Mouse (Mus musculus): ENCODE measurements around the gene Baat. TPM values are rescaled to one million over a fixed set of nuclear protein-coding genes. Genes with fewer than 3 reads are reported as not detected.

Gene Baat
- polyA plus RNA-seq, 1 experiment from 2014 or later: not detected

DNA sequence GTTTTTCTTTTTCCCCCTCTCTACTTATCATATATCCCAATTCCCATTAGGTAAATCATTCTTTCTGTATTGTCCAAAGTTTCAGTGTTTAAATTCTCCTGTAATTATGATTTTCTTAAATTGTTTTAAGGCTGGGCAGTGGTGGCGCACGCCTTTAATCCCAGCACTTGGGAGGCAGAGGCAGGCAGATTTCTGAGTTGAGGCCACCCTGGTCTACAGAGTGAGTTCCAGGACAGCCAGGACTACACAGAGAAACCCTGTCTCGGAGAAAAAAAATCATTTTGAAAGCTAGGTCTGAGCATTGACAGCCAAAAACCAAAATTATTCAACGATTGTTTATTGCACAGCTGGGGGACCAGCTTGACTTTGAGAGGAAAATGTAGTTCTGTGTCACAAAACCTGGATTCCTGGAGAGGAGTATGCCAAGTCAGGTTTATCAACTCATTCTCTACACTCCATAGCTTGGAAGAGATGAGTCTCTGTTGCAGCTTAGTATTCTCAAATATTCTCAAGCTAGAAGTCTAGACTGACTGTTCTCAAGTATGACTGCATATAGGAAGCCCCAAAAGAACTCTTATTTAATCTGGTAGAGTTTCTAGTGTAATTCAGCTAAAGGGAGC is 29.4 kb upstream of the Baat start:
- H3K9me3 ChIP-seq (ENCODE audit: control insufficient read depth, low read length): peaks cover 6% of the 10 kb centered on the region; the same call in 1 of the 2 replicates
- ATAC-seq (ENCODE audit: low read depth): no peak
- no peak for DNase-seq (ENCODE audit: low spot score)
- no peaks in the 10 kb centered on the region for H3K27me3 ChIP-seq (replicated peaks; ENCODE audit: control insufficient read depth, insufficient read depth, low read length)
- H3K4me2 ChIP-seq (ENCODE audit: low read depth, low read length): no peak overlapping the region
- no peak overlapping the region for H3K27ac ChIP-seq (replicated peaks; ENCODE audit: low read depth, low read length)
- H3K9ac ChIP-seq (ENCODE audit: low read depth, low read length): no peak overlapping the region
- WGBS: 95% methylated on average over 4 of the region's 4 CpGs
- H3K36me3 ChIP-seq (ENCODE audit: control insufficient read depth, insufficient read depth, low read length): peaks cover 18% of the 10 kb centered on the region
- no peaks in the 10 kb centered on the region for H3K4me1 ChIP-seq (ENCODE audit: control insufficient read depth, insufficient read depth, low read length)
- no peak overlapping the region for H3K4me3 ChIP-seq (ENCODE audit: low read depth, low read length)

DNA sequence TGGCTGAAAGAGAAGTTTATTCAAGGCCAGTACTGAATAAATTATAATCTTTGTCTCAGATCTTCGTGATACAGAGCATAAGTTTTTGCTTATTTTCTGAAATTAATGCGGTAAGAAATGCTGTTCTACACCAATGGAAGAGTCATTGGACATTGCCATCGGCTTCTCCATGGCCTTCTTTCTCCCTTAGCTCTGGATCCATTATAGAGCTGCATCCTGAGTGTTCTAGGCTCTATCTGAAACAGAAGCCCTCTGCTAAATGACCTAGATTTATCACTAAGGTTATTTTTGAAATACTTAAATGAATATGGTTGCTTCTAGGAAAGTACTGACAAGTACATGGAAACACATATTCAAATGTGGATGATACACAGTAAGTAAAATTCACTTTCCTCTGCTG is 28.7 kb upstream of the Baat start:
- no peak for DNase-seq (ENCODE audit: low spot score)
- H3K27me3 ChIP-seq (replicated peaks; ENCODE audit: control insufficient read depth, insufficient read depth, low read length): no peaks in the 10 kb centered on the region
- H3K4me3 ChIP-seq (ENCODE audit: low read depth, low read length): no peak overlapping the region
- peaks cover 13% of the 10 kb centered on the region for H3K9me3 ChIP-seq (ENCODE audit: control insufficient read depth, low read length)
- H3K36me3 ChIP-seq (ENCODE audit: control insufficient read depth, insufficient read depth, low read length): peaks cover 25% of the 10 kb centered on the region
- no peaks in the 10 kb centered on the region for H3K4me1 ChIP-seq (ENCODE audit: control insufficient read depth, insufficient read depth, low read length)
- 88% methylated on average over 3 of the region's 3 CpGs for WGBS
- H3K27ac ChIP-seq (replicated peaks; ENCODE audit: low read depth, low read length): no peak overlapping the region
- no peak for ATAC-seq (ENCODE audit: low read depth)
- H3K9ac ChIP-seq (ENCODE audit: low read depth, low read length): no peak overlapping the region
- no peak overlapping the region for H3K4me2 ChIP-seq (ENCODE audit: low read depth, low read length)

DNA sequence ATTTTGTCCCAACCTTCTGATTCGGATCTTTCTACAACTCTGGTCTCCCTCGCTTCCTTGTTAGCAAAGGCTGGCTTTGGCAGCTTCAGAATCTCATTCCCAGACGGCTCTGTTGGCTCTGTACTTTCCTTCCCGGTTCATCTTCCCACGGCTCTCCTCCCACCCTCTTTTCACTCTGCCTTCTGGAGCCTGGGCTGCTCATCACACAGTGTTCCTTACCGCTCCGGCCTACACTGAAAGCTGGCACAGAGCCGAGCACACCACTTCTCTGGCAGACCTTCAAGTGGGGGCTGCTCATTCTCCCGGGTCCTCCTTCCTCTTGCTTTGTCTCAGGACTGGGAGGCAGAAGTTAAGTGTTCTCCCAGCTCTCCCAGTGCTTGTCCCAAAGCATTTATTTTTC is 16.2 kb upstream of the Baat start:
- Histone ChIP-seq H3K4me3 (ENCODE audit: low read depth, low read length) (peak overlapping the region; percentile 60; the same call in 1 of the 2 replicates), H3K27ac (replicated peaks; ENCODE audit: low read depth, low read length) (no peak overlapping the region), H3K36me3 (ENCODE audit: control insufficient read depth, insufficient read depth, low read length) (peaks cover 34% of the 10 kb centered on the region), H3K9ac (ENCODE audit: low read depth, low read length) (no peak overlapping the region), H3K4me2 (ENCODE audit: low read depth, low read length) (peak overlapping the region; percentile 58; the same call in 1 of the 2 replicates), H3K4me1 (ENCODE audit: control insufficient read depth, insufficient read depth, low read length) (peaks cover 12% of the 10 kb centered on the region), H3K27me3 (replicated peaks; ENCODE audit: control insufficient read depth, insufficient read depth, low read length) (no peaks in the 10 kb centered on the region), H3K9me3 (ENCODE audit: control insufficient read depth, low read length) (no peaks in the 10 kb centered on the region)
- 83% methylated on average over 9 of the region's 9 CpGs for WGBS
- peak; percentile 8 for DNase-seq (ENCODE audit: low spot score)
- no peak for ATAC-seq (ENCODE audit: low read depth)

DNA sequence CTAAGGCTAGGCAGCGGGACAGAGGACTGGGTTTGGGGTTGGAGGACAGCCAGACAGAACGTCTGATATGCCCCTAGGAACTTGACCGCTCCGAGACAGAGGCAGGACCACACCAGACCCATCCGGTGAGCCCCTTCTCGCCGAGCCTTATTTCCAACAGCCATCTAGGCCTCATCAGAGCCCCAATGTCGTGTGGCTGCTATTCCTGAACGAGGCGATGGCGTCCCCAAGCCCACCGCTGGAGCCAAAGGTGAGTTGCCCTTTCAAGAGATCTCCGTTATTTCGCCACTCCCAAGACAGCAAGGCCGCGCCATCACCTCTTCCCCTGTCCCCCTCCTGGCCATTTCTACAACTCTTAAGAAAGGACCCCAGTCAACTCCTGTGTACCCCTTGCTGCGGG is 15.0 kb upstream of the Baat start:
- no peak for DNase-seq (ENCODE audit: low spot score)
- peak; percentile 54; the same call in 1 of the 2 replicates for ATAC-seq (ENCODE audit: low read depth)
- H3K27ac ChIP-seq (replicated peaks; ENCODE audit: low read depth, low read length): peak overlapping the region; percentile 36

DNA sequence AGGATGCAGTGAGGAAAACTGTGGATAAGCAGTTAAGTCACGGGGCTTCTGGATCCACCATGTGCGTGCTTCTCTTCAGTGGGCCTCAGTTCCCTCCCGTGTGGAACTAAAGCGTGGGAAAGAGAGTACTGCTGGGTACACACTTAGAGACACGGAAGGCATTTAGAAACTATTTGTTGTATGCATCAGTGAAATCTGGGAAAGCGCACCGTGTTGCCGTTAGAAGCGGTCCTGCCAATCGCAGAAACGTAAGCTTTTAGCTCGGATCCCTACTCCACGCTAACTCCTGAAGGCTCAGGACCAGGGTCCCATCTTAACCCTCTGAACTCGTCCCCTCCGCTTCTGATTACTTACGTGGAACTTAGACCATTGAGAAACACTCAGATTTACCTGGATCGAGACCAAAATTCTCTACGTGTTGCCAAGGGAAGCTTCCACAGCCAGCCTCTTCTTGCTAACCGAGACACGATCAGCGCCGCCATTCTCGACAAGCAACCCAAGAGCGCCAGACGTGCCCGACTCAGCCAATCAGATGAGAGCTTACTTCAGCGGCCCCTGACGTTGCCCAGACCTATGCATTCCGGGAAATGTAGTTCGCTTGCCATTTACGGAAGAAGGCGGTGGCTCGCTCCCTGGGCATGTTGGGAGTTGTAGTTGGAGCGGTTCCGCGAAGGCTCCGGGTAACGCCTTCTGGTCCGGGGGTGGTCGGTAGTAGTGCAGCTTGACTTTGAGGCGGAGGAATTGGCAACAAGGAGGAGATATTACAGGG is 14.4 kb upstream of the Baat start, which contains the start of the genes Mrpl50 and Zfp189:
Gene Mrpl50 (minus strand): TSS at position 522 of the 769 bp plus-strand sequence.
Gene Zfp189 (plus strand): TSS at position 605 of the 769 bp plus-strand sequence.
- Histone ChIP-seq H3K9ac (ENCODE audit: low read depth, low read length) (peak within 1 kb of the TSS; percentile 72), H3K36me3 (ENCODE audit: control insufficient read depth, insufficient read depth, low read length) (peaks cover 25% of the 10 kb centered on the region; the same call in 1 of the 2 replicates), H3K4me2 (ENCODE audit: low read depth, low read length) (peak within 1 kb of the TSS; percentile 73), H3K27me3 (replicated peaks; ENCODE audit: control insufficient read depth, insufficient read depth, low read length) (no peaks in the 10 kb centered on the region), H3K4me3 (ENCODE audit: low read depth, low read length) (peak within 1 kb of the TSS; percentile 60), H3K9me3 (ENCODE audit: control insufficient read depth, low read length) (no peaks in the 10 kb centered on the region), H3K27ac (replicated peaks; ENCODE audit: low read depth, low read length) (peak within 1 kb of the TSS; percentile 65), H3K4me1 (ENCODE audit: control insufficient read depth, insufficient read depth, low read length) (peaks cover 12% of the 10 kb centered on the region)
- WGBS: 0% methylated on average over 41 of the region's 41 CpGs
- DNase-seq (ENCODE audit: low spot score): peak; percentile 99
- peak; percentile 100 for ATAC-seq (ENCODE audit: low read depth)

More for the DNA sequence above, 15.0 kb upstream of the Baat start:
- WGBS: 1% methylated on average over 12 of the region's 17 CpGs
- Histone ChIP-seq H3K36me3 (ENCODE audit: control insufficient read depth, insufficient read depth, low read length) (peaks cover 30% of the 10 kb centered on the region), H3K4me1 (ENCODE audit: control insufficient read depth, insufficient read depth, low read length) (peaks cover 12% of the 10 kb centered on the region), H3K9ac (ENCODE audit: low read depth, low read length) (peak overlapping the region; percentile 72), H3K9me3 (ENCODE audit: control insufficient read depth, low read length) (no peaks in the 10 kb centered on the region), H3K4me3 (ENCODE audit: low read depth, low read length) (peak overlapping the region; percentile 60), H3K4me2 (ENCODE audit: low read depth, low read length) (peak overlapping the region; percentile 58), H3K27me3 (replicated peaks; ENCODE audit: control insufficient read depth, insufficient read depth, low read length) (no peaks in the 10 kb centered on the region)

DNA sequence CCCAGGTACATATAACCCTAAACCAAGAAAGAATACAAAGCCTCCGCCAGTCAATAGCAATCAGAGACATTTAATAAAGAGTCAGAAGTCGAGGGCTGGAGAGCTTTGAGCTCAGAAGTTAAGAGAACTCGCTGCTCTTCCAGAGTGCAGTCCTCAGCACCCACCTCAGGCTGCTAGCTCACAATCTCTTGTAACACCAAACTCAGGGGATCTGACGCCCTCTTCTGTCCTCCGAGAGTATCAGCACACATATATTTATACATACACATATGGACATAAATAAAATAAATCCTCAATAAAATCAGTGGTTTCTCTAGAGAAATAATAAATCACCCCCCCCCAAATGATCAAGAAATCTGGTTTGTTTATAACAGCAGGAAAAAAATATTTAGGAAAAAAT is 13.1 kb upstream of the Baat start:
- H3K4me2 ChIP-seq (ENCODE audit: low read depth, low read length): peak overlapping the region; percentile 73
- DNase-seq (ENCODE audit: low spot score) (no peak), ATAC-seq (ENCODE audit: low read depth) (no peak)
- no peaks in the 10 kb centered on the region for H3K27me3 ChIP-seq (replicated peaks; ENCODE audit: control insufficient read depth, insufficient read depth, low read length)
- no peaks in the 10 kb centered on the region for H3K9me3 ChIP-seq (ENCODE audit: control insufficient read depth, low read length)
- whole genome bisulfite sequencing: 72% methylated on average over 5 of the region's 5 CpGs
- H3K4me3 ChIP-seq (ENCODE audit: low read depth, low read length): peak overlapping the region; percentile 60
- no peak overlapping the region for H3K9ac ChIP-seq (ENCODE audit: low read depth, low read length)
- H3K27ac ChIP-seq (replicated peaks; ENCODE audit: low read depth, low read length): no peak overlapping the region
- peaks cover 14% of the 10 kb centered on the region; the same call in 1 of the 2 replicates for H3K36me3 ChIP-seq (ENCODE audit: control insufficient read depth, insufficient read depth, low read length)
- peaks cover 12% of the 10 kb centered on the region for H3K4me1 ChIP-seq (ENCODE audit: control insufficient read depth, insufficient read depth, low read length)

DNA sequence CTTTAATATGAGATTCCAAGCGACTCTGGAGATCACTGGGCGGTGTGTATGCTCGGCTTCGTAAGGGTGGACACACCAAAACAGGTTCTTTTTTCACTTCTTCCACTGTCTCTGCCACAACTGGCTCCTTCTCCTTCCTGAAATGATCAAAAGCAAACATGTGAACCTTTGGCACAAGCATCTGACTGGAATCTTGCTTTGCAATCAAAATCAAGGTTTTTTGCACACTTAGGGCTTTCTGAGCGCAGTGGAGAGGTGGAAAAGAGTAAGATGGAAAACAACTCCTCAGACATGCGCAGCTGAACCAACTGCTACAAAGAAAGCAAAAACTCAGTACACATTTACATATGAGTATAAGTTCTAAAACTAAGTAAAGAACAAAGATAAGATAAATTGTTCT is 8.1 kb upstream of the Baat start:
- DNase-seq (ENCODE audit: low spot score) (no peak), ATAC-seq (ENCODE audit: low read depth) (no peak)
- H3K27ac ChIP-seq (replicated peaks; ENCODE audit: low read depth, low read length): no peak overlapping the region

DNA sequence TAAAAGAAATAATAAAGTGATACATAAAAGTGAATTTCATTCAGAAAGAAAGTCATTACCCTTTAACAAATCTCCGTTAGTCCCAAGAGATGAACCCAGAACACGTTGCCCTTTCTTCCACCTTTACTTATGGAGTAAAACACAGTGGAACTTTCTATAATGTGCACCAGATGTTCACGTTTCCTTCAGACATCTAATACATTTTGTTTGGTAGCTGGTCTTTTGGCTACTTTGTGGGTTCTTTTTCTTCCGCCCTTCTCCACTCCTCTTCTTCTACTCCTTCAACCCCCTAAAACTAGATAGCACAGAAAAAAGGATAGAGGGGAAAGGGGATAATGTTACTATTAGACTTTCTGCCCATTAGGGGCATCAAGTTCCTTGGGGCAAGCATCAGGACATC is 6.3 kb upstream of the Baat start:
- DNase-seq (ENCODE audit: low spot score): no peak
- Histone ChIP-seq H3K4me1 (ENCODE audit: control insufficient read depth, insufficient read depth, low read length) (no peaks in the 10 kb centered on the region), H3K4me3 (ENCODE audit: low read depth, low read length) (no peak overlapping the region), H3K9me3 (ENCODE audit: control insufficient read depth, low read length) (no peaks in the 10 kb centered on the region), H3K9ac (ENCODE audit: low read depth, low read length) (no peak overlapping the region), H3K27me3 (replicated peaks; ENCODE audit: control insufficient read depth, insufficient read depth, low read length) (no peaks in the 10 kb centered on the region), H3K27ac (replicated peaks; ENCODE audit: low read depth, low read length) (no peak overlapping the region), H3K4me2 (ENCODE audit: low read depth, low read length) (no peak overlapping the region), H3K36me3 (ENCODE audit: control insufficient read depth, insufficient read depth, low read length) (peaks cover 24% of the 10 kb centered on the region)
- ATAC-seq (ENCODE audit: low read depth): no peak
- 35% methylated on average over 4 of the region's 4 CpGs for WGBS

More for the DNA sequence above, 8.1 kb upstream of the Baat start:
- H3K36me3 ChIP-seq (ENCODE audit: control insufficient read depth, insufficient read depth, low read length): peaks cover 24% of the 10 kb centered on the region
- H3K4me2 ChIP-seq (ENCODE audit: low read depth, low read length): no peak overlapping the region
- 96% methylated on average over 6 of the region's 6 CpGs for WGBS
- H3K9ac ChIP-seq (ENCODE audit: low read depth, low read length): no peak overlapping the region
- no peaks in the 10 kb centered on the region for H3K27me3 ChIP-seq (replicated peaks; ENCODE audit: control insufficient read depth, insufficient read depth, low read length)
- no peak overlapping the region for H3K4me3 ChIP-seq (ENCODE audit: low read depth, low read length)
- H3K4me1 ChIP-seq (ENCODE audit: control insufficient read depth, insufficient read depth, low read length): peaks cover 2% of the 10 kb centered on the region; the same call in 1 of the 2 replicates
- H3K9me3 ChIP-seq (ENCODE audit: control insufficient read depth, low read length): no peaks in the 10 kb centered on the region

Data from embryonic facial prominence, embryonic 14.5 days (tissue).